ENCODE assay signal across 25 mouse cellular contexts in genomic region chr7:141752513-141752912, GRCm38 (mm10). TPM values are rescaled to one million over a fixed set of nuclear protein-coding genes. Genes with fewer than 3 reads are reported as not detected.
DNase-seq lines count a peak whose midpoint lies in the region; TF ChIP-seq lines count a peak whose summit lies in the region.
"Had no signal": no experiment of that assay in that cellular context is flagged by ENCODE, and none has a peak within 500 bp of the region (broad histone marks: within the 10 kb centered on the region; RNA-seq: fewer than 3 reads in every experiment).

No protein-coding gene starts in this region.

- H3K79me2 ChIP-seq in C2C12 (ENCODE audit: control insufficient read depth, insufficient read depth) = no peaks in the 10 kb centered on the region

- H3ac ChIP-seq in C2C12 (ENCODE audit: control insufficient read depth, insufficient read length, low read depth) = no peak overlapping the region

- H3K79me3 ChIP-seq in C2C12 (ENCODE audit: low read depth) = no peaks in the 10 kb centered on the region

- no peak overlapping the region for H3K4me3 ChIP-seq in C2C12 (ENCODE audit: insufficient read depth, poor library complexity, severe bottlenecking)
- H3K4me3 ChIP-seq in left cerebral cortex, adult 2 months = no peak overlapping the region
- H3K4me3 ChIP-seq: embryonic facial prominence, embryonic 10.5 days; embryonic facial prominence, embryonic 12.5 days; forebrain, embryonic 13.5 days; forebrain, embryonic 15.5 days had no signal

- intact Hi-C loops in left cerebral cortex, adult 2 months (cut with DNase I) = no loop called here

- no peak for TF ChIP-seq CTCF in C2C12 (IDR thresholded peaks at IDR 0.05; ENCODE audit: control insufficient read depth, insufficient read depth, insufficient read length)
- no peak for TF ChIP-seq CTCF in left cerebral cortex, adult 2 months (IDR thresholded peaks at IDR 0.05)

- no peak overlapping the region for H3K27ac ChIP-seq in left cerebral cortex, adult 2 months
- H3K27ac ChIP-seq: embryonic facial prominence, embryonic 10.5 days; embryonic facial prominence, embryonic 12.5 days; forebrain, embryonic 13.5 days; forebrain, embryonic 15.5 days had no signal

- peaks cover 31% of the 10 kb centered on the region for H3K27me3 ChIP-seq in C2C12 (ENCODE audit: control insufficient read depth, insufficient read depth, insufficient read length)
- H3K27me3 ChIP-seq: embryonic facial prominence, embryonic 12.5 days; forebrain, embryonic 13.5 days; forebrain, embryonic 15.5 days had no signal

- H3K36me3 ChIP-seq in C2C12 (ENCODE audit: control insufficient read depth, insufficient read depth) = no peaks in the 10 kb centered on the region
- H3K36me3 ChIP-seq: embryonic facial prominence, embryonic 10.5 days; embryonic facial prominence, embryonic 12.5 days; forebrain, embryonic 15.5 days; G1E had no signal

- peak; percentile 23 for DNase-seq in adrenal gland, postnatal 14 days
- DNase-seq in adrenal gland, postnatal 10 days = no peak
- DNase-seq in NIH3T3 (ENCODE audit: low read depth) = peak; percentile 17
- DNase-seq in liver = no peak
- no peak for DNase-seq in cerebellum, adult 9-10 months
- DNase-seq in left cerebral cortex, adult 2 months (ENCODE audit: extremely low spot score in 1 of 2, low spot score in 2 of 2) = no peak
- DNase-seq: adrenal gland, postnatal 25 days; B cell, adult 2 months; cerebellum, adult 11 months; cerebellum, adult 18-20 months; cerebellum, adult 8-10 months; cerebellum, postnatal 10 days; cerebellum, postnatal 25 days; forebrain, postnatal 0 days had no signal

TF ChIP-seq in C2C12, 6 proteins besides CTCF, POLR2A, EP300 and RAD21:
- TF ChIP-seq MAX (IDR thresholded peaks at IDR 0.05) (no peak), FOSL1 (IDR thresholded peaks at IDR 0.05; ENCODE audit: insufficient read depth, low read length, poor library complexity, severe bottlenecking) (no peak), MYOG (IDR thresholded peaks at IDR 0.05; ENCODE audit: control insufficient read depth, extremely low read depth, insufficient read length) (no peak), CEBPB (IDR thresholded peaks at IDR 0.05; ENCODE audit: low read depth) (peak; percentile 49), MYOD1 (IDR thresholded peaks at IDR 0.05; ENCODE audit: control insufficient read depth, insufficient read length, low read depth) (no peak), USF1 (IDR thresholded peaks at IDR 0.05; ENCODE audit: low read depth) (no peak)

RNA-seq across cellular contexts. Expression of gene Muc5ac, which starts 36.3 kb away (rescaled TPM):
- not detected in 2 replicates for total RNA-seq in adrenal gland, postnatal 14 days (2021)
- not detected for total RNA-seq in adrenal gland, postnatal 10 days (2021)
- polyA plus RNA-seq in C2C12 (2012; fragmentation: generic; extraction: Trizol) = under 0.01 TPM
- not detected for total RNA-seq in left cerebral cortex, adult 2 months (2021)
- total RNA-seq: adrenal gland, adult 2 months; adrenal gland, postnatal 25 days; adrenal gland, postnatal 4 days; forebrain, postnatal 0 days had no signal
- polyA plus RNA-seq: adrenal gland, adult 2 months; brain, embryonic 14.5 days; cortical plate, adult 2 months; embryonic facial prominence, embryonic 10.5 days; embryonic facial prominence, embryonic 12.5 days; forebrain, embryonic 11.5 days; forebrain, embryonic 13.5 days; forebrain, embryonic 15.5 days; forebrain, postnatal 0 days; G1E had no signal

Comparison
In these comparisons a context has a peak if more than half of its experiments do, and no peak if none do; other contexts are left out.
1. DNase-seq: peak in adrenal gland, postnatal 14 days (single experiment) and NIH3T3 (single experiment); none in adrenal gland, postnatal 10 days (single experiment), liver (single experiment), cerebellum, adult 9-10 months (single experiment) and left cerebral cortex, adult 2 months (0 of 2).